Mouse (Mus musculus) layer of hippocampus, adult 9-10 months (tissue): ENCODE data around the gene Sh2d1b1.

ENCODE experiments used
- DNase-seq: peaks from one replicate; pipeline ENCODE4 v3.0.0; 2022; ENCODE audit warnings: low spot score

The Sh2d1b1 gene

DNA sequence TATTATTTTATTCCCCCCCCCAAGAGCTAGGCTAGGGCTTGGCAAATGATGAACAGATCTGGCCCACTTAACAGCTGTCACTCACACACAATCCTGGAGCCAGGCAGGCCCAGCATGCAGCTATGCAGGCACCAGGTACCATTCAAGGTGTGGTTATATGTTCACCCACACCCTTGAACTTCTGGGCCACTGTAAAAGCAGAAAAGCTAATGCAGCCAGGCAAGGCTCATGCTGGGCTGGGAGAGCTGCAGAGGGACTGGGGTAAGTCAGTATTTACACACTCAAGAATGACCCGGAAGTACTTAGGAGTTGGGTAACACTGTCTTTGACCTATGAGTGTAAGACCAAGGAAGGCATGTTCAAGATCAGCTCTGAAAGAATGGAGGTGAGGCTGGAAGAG lies 47.2 kb downstream of the Sh2d1b1 start:
- no peak for DNase-seq

DNA sequence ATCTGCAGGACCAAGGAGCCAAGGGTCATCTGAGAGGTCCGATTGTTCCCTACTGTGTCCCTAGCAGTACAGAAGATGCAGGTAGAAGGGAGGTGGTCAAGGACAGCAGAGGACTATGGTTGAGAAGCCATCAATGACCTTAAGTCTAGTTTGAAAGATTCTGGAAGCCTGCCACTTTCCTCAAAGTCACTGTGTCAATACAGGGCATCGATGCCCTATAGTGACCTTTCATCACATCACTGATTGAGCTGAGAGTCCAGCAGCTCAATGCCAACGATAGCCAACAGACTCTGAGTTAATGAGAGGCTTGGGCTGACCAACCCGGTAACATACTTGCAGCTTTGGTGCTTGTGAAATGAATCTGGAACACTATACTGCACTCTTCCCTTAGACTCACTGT lies 48.2 kb downstream of the Sh2d1b1 start:
- no peak for DNase-seq

DNA sequence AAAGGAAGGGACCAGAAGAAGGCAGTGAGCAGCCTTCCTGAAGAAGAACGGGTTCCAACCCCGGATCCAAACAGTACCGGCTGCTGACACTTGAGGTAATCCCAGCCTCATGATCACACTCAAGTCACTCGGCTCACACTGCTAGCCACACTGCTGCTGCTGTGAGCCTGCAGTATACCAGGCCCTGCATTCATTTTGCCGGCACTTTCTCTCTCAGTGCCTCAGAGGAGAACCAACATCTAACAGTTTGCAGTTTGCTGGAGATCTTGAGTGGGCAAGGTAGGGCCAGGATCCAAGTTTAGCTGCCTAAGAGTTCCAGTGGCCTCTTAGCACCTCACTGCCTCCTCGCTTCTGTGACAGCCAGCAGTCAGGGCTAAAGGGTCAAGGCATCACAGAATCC lies 54.8 kb downstream of the Sh2d1b1 start:
- no peak for DNase-seq

DNA sequence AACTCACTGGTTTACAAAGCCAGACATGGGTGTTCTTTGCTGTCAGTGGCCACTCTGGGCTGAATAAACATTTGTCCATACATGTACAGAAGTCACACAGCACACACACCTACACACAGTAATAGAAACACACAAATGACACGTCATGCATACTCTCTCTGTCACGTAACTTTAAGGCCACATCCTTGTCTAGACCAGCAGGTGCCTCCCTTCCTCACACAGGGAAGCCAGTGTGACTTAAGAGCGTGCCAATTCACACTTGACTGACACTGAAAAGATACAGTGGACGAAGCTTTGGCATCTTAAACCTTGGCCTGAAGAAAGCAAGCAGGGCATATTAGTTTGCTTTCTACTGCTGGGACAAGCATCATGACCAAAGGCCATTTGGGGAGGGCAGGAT lies 55.7 kb downstream of the Sh2d1b1 start:
- DNase-seq = no peak
